Comparison of ENCODE assay signal across 7 mouse cellular contexts in the genomic region with DNA sequence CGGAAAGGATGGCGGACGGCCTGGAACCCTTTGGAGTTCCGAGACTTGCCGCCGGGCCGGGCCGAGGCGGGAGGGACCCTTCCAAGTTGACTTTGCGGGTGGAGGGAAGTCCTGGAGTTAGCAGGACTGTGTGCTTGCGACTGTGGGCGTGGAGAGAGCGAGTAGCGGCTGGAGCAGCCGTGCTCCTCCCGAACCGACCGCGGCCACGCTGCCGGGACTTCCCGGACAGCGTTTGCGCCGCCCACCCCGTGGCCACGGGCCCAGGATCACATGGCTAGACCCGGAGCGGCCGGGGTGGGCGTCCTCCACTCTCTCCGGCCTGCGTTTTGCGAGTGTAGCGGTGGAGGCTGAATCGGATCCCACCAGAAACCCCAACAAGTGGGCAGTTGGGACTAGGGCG. TPM values are rescaled to one million over a fixed set of nuclear protein-coding genes. Genes with fewer than 3 reads are reported as not detected.
DNase-seq lines count a peak whose midpoint lies in the region; ATAC-seq and TF ChIP-seq lines count a peak whose summit lies in the region.
"Not testable (repeated sequence)": the region's sequence is repeated elsewhere in the genome, so short reads cannot be mapped to it uniquely, and the experiment has no call there.

No protein-coding gene starts in this region.

- H3K27ac ChIP-seq in embryonic facial prominence, embryonic 14.5 days (replicated peaks; ENCODE audit: low read depth, low read length), result 0 out of 2 replicates have a peak overlapping the region, but pooled peaks have one; percentile 10
- not testable (repeated sequence) for H3K27ac ChIP-seq in forebrain, postnatal 0 days (ENCODE audit: low read depth, low read length); heart, postnatal 0 days (ENCODE audit: low read depth); intestine, embryonic 16.5 days (ENCODE audit: low read length); lung, postnatal 0 days (ENCODE audit: low read length)
- peak overlapping the region; percentile 33; the same call in 1 of the 2 replicates for H3K27ac ChIP-seq in limb, embryonic 15.5 days

- H3K4me3 ChIP-seq in embryonic facial prominence, embryonic 14.5 days (ENCODE audit: low read depth, low read length), result peak overlapping the region; percentile 26
- H3K4me3 ChIP-seq in forebrain, postnatal 0 days (ENCODE audit: low read depth, low read length); lung, postnatal 0 days (ENCODE audit: low read depth, low read length): not testable (repeated sequence)
- H3K4me3 ChIP-seq in heart, postnatal 0 days (ENCODE audit: low read depth, low read length), result peak overlapping the region; percentile 26; the same call in 1 of the 2 replicates
- H3K4me3 ChIP-seq in intestine, embryonic 16.5 days (ENCODE audit: low read length), result peak overlapping the region; percentile 25
- peak overlapping the region; percentile 18 for H3K4me3 ChIP-seq in limb, embryonic 15.5 days

- H3K4me1 ChIP-seq in embryonic facial prominence, embryonic 14.5 days (ENCODE audit: control insufficient read depth, insufficient read depth, low read length); forebrain, postnatal 0 days (ENCODE audit: insufficient read depth); heart, postnatal 0 days (ENCODE audit: control insufficient read depth, insufficient read depth); intestine, embryonic 16.5 days (ENCODE audit: control insufficient read depth, insufficient read depth, low read length); limb, embryonic 15.5 days; lung, postnatal 0 days (ENCODE audit: insufficient read depth, low read depth, low read length): not testable (repeated sequence)

- H3K9ac ChIP-seq in embryonic facial prominence, embryonic 14.5 days (ENCODE audit: low read depth, low read length), result peak overlapping the region; percentile 37; the same call in 1 of the 2 replicates
- H3K9ac ChIP-seq in forebrain, postnatal 0 days; heart, postnatal 0 days (replicated peaks; ENCODE audit: low read depth, low read length); intestine, embryonic 16.5 days (ENCODE audit: low read depth, low read length); limb, embryonic 15.5 days; lung, postnatal 0 days (replicated peaks; ENCODE audit: low read depth): not testable (repeated sequence)

- not testable (repeated sequence) for H3K36me3 ChIP-seq in embryonic facial prominence, embryonic 14.5 days (ENCODE audit: control insufficient read depth, insufficient read depth, low read length); forebrain, postnatal 0 days (ENCODE audit: insufficient read depth); heart, postnatal 0 days (replicated peaks; ENCODE audit: control insufficient read depth, insufficient read depth, low read length); intestine, embryonic 16.5 days (ENCODE audit: control insufficient read depth, insufficient read depth, low read length); limb, embryonic 15.5 days; lung, postnatal 0 days (ENCODE audit: insufficient read depth, low read length)

- TF ChIP-seq EP300 in heart, postnatal 0 days (IDR thresholded peaks at IDR 0.05; ENCODE audit: low read depth); lung, postnatal 0 days (IDR thresholded peaks at IDR 0.05): not testable (repeated sequence)

- peak overlapping the region; percentile 45 for H3K4me2 ChIP-seq in embryonic facial prominence, embryonic 14.5 days (ENCODE audit: low read depth, low read length)
- H3K4me2 ChIP-seq in forebrain, postnatal 0 days (ENCODE audit: low read depth), result peak overlapping the region; percentile 23; the same call in 1 of the 2 replicates
- H3K4me2 ChIP-seq in heart, postnatal 0 days (ENCODE audit: low read depth, low read length), result peak overlapping the region; percentile 44
- H3K4me2 ChIP-seq in intestine, embryonic 16.5 days (ENCODE audit: low read depth, low read length), result peak overlapping the region; percentile 41
- H3K4me2 ChIP-seq in limb, embryonic 15.5 days, result peak overlapping the region; percentile 34
- H3K4me2 ChIP-seq in lung, postnatal 0 days (replicated peaks; ENCODE audit: low read depth, low read length), result peak overlapping the region; percentile 33

- 29% methylated on average over 6 of the region's 37 CpGs for WGBS in embryonic facial prominence, embryonic 14.5 days
- 38% methylated on average over 10 of the region's 37 CpGs for WGBS in forebrain, postnatal 0 days
- 16% methylated on average over 12 of the region's 37 CpGs for WGBS in heart, postnatal 0 days
- WGBS in intestine, embryonic 16.5 days, result 30% methylated on average over 11 of the region's 37 CpGs
- 26% methylated on average over 15 of the region's 37 CpGs for WGBS in limb, embryonic 15.5 days
- WGBS in lung, postnatal 0 days, result 21% methylated on average over 11 of the region's 37 CpGs

- H3K9me3 ChIP-seq in embryonic facial prominence, embryonic 14.5 days (ENCODE audit: control insufficient read depth, low read length); forebrain, postnatal 0 days (ENCODE audit: low read length); heart, postnatal 0 days (replicated peaks; ENCODE audit: control insufficient read depth, low read length); intestine, embryonic 16.5 days (ENCODE audit: control insufficient read depth, low read length); limb, embryonic 15.5 days; lung, postnatal 0 days (ENCODE audit: low read length): not testable (repeated sequence)

- DNase-seq in embryonic facial prominence, embryonic 14.5 days (ENCODE audit: low spot score); forebrain, postnatal 0 days; heart, postnatal 0 days (ENCODE audit: low spot score); lung, postnatal 0 days (ENCODE audit: low spot score): not testable (repeated sequence)

- not testable (repeated sequence) for H3K27me3 ChIP-seq in embryonic facial prominence, embryonic 14.5 days (replicated peaks; ENCODE audit: control insufficient read depth, insufficient read depth, low read length); forebrain, postnatal 0 days (ENCODE audit: insufficient read depth, low read length); heart, postnatal 0 days (ENCODE audit: control insufficient read depth, insufficient read depth, low read length); intestine, embryonic 16.5 days (replicated peaks; ENCODE audit: control insufficient read depth, insufficient read depth, low read length); limb, embryonic 15.5 days; lung, postnatal 0 days (replicated peaks; ENCODE audit: insufficient read depth, low read length)

- not testable (repeated sequence) for TF ChIP-seq CTCF in forebrain, postnatal 0 days (IDR thresholded peaks at IDR 0.05; ENCODE audit: low read depth); heart, postnatal 0 days (IDR thresholded peaks at IDR 0.05; ENCODE audit: low read depth); lung, postnatal 0 days (IDR thresholded peaks at IDR 0.05)

- ATAC-seq in embryonic facial prominence, embryonic 14.5 days (ENCODE audit: low read depth), result peak; percentile 92
- peak; percentile 84 for ATAC-seq in forebrain, postnatal 0 days
- peak; percentile 95 for ATAC-seq in heart, postnatal 0 days (ENCODE audit: insufficient read depth, low read depth)
- peak; percentile 86 for ATAC-seq in intestine, embryonic 16.5 days
- ATAC-seq in limb, embryonic 15.5 days (ENCODE audit: insufficient number of reproducible peaks, low FRiP score, low TSS enrichment, low read depth), result peak; percentile 89
- ATAC-seq in lung, postnatal 0 days, result peak; percentile 94
- ATAC-seq in monocyte, adult 5-6 weeks (replicated peaks; ENCODE audit: insufficient number of reproducible peaks, low FRiP score, low TSS enrichment, poor library complexity, severe bottlenecking), result peak; percentile 87

RNA-seq across cellular contexts. Expression of a gene that starts 11.7 kb away (rescaled TPM):
- polyA plus RNA-seq in embryonic facial prominence, embryonic 14.5 days (2014; fragmentation: Nextera tagmentation; extraction: Ambion mirVana), result 7.3 and 8.3 TPM in 2 replicates
- total RNA-seq in forebrain, postnatal 0 days (2014; rRNA removed), result 0.77 TPM in 1 of 2 replicates, not detected in the other
- 0.65 and 1.3 TPM in 2 replicates for polyA plus RNA-seq in forebrain, postnatal 0 days (2015; fragmentation: Nextera tagmentation; extraction: Ambion mirVana)
- total RNA-seq in heart, postnatal 0 days (2014; rRNA removed; ENCODE audit: low replicate concordance), result 1.4 and 3.2 TPM in 2 replicates
- polyA plus RNA-seq in heart, postnatal 0 days (2015; fragmentation: Nextera tagmentation; extraction: Ambion mirVana), result 2.1 and 2.6 TPM in 2 replicates
- polyA plus RNA-seq in intestine, embryonic 16.5 days (2015; fragmentation: Nextera tagmentation; extraction: Ambion mirVana), result 3.5 and 3.6 TPM in 2 replicates
- polyA plus RNA-seq in limb, embryonic 15.5 days (2015; fragmentation: Nextera tagmentation; extraction: Ambion mirVana), result 4.1 and 5.9 TPM in 2 replicates
- 27.9 and 28.6 TPM in 2 replicates for polyA plus RNA-seq in lung, postnatal 0 days (2015; fragmentation: Nextera tagmentation; extraction: Ambion mirVana)
- 28.7 to 49.6 TPM (median 34.2 TPM) in 3 replicates for total RNA-seq in monocyte, adult 5-6 weeks (2017)

RNA-seq across cellular contexts. Expression of a gene that starts 48.2 kb away (rescaled TPM):
- 2.7 and 2.8 TPM in 2 replicates for polyA plus RNA-seq in embryonic facial prominence, embryonic 14.5 days (2014; fragmentation: Nextera tagmentation; extraction: Ambion mirVana)
- total RNA-seq in forebrain, postnatal 0 days (2014; rRNA removed), result 5.5 and 6.9 TPM in 2 replicates
- 3.4 and 4.0 TPM in 2 replicates for polyA plus RNA-seq in forebrain, postnatal 0 days (2015; fragmentation: Nextera tagmentation; extraction: Ambion mirVana)
- 16.2 and 28.2 TPM in 2 replicates for total RNA-seq in heart, postnatal 0 days (2014; rRNA removed; ENCODE audit: low replicate concordance)
- 7.3 and 9.7 TPM in 2 replicates for polyA plus RNA-seq in heart, postnatal 0 days (2015; fragmentation: Nextera tagmentation; extraction: Ambion mirVana)
- 3.8 and 5.5 TPM in 2 replicates for polyA plus RNA-seq in intestine, embryonic 16.5 days (2015; fragmentation: Nextera tagmentation; extraction: Ambion mirVana)
- polyA plus RNA-seq in limb, embryonic 15.5 days (2015; fragmentation: Nextera tagmentation; extraction: Ambion mirVana), result 3.2 and 3.8 TPM in 2 replicates
- 23.3 and 26.8 TPM in 2 replicates for polyA plus RNA-seq in lung, postnatal 0 days (2015; fragmentation: Nextera tagmentation; extraction: Ambion mirVana)
- total RNA-seq in monocyte, adult 5-6 weeks (2017), result 0.21 TPM in 1 of 3 replicates, not detected in the others
